Mouse (Mus musculus): Measurements from ENCODE around the gene Sval3. TPM values are rescaled to one million over a fixed set of nuclear protein-coding genes. Genes with fewer than 3 reads are reported as not detected.

Gene Sval3
- not detected in 2 replicates for polyA plus RNA-seq (2014; fragmentation: Nextera tagmentation; extraction: Ambion mirVana)

DNA sequence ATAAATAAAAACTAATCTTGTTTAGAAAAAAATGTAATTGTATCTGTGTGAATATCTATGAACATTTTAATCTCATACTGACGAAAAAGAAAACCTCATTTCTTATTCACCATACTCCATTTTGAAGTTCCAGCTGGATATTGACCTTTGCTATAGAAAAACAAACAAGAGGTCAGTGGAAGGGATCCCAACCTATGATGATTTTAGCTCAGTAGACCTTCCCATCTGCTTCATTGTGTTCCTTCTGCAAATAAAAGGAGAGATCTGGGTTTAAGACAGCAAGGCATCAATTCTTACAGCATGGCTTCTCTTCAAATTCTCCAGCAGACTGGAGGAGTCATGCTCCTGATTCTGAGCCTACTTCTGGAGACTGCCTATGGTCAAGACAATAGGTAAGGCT lies at the start of gene Sval3:
TSS of gene Sval3 (plus strand) at position 301 of the 400 bp plus-strand sequence.
- no peaks in the 10 kb centered on the region for H3K27me3 ChIP-seq (replicated peaks; ENCODE audit: control insufficient read depth, insufficient read depth, low read length)
- no peak within 1 kb of the TSS for H3K4me3 ChIP-seq (ENCODE audit: low read depth, low read length)
- H3K27ac ChIP-seq (ENCODE audit: low read depth, low read length): no peak within 1 kb of the TSS
- H3K9ac ChIP-seq (ENCODE audit: low read depth, low read length): no peak within 1 kb of the TSS
- ATAC-seq (replicated peaks; ENCODE audit: low FRiP score) (no peak), DNase-seq (ENCODE audit: low spot score) (no peak)
- no peak within 1 kb of the TSS for H3K4me2 ChIP-seq
- no peaks in the 10 kb centered on the region for H3K9me3 ChIP-seq (ENCODE audit: control insufficient read depth, low read length)
- no peaks in the 10 kb centered on the region for H3K4me1 ChIP-seq (replicated peaks; ENCODE audit: control insufficient read depth, insufficient read depth, low read length)
- WGBS: 67% methylated on average over 1 of the region's 1 CpGs
- H3K36me3 ChIP-seq (ENCODE audit: control insufficient read depth, insufficient read depth, low read length): no peaks in the 10 kb centered on the region

GRCm38 (mm10) chr6:41951330-41951729 lies 16.6 kb upstream of the Sval3 start, which contains the start of gene Sval1:
Gene Sval1 (plus strand): TSS chr6:41951630.
- no peak within 1 kb of the TSS for H3K9ac ChIP-seq (ENCODE audit: low read depth, low read length)
- no peaks in the 10 kb centered on the region for H3K4me1 ChIP-seq (replicated peaks; ENCODE audit: control insufficient read depth, insufficient read depth, low read length)
- H3K4me2 ChIP-seq: no peak within 1 kb of the TSS
- H3K27ac ChIP-seq (ENCODE audit: low read depth, low read length): no peak within 1 kb of the TSS
- no peak for ATAC-seq (replicated peaks; ENCODE audit: low FRiP score)
- no peaks in the 10 kb centered on the region for H3K36me3 ChIP-seq (ENCODE audit: control insufficient read depth, insufficient read depth, low read length)
- H3K9me3 ChIP-seq (ENCODE audit: control insufficient read depth, low read length): no peaks in the 10 kb centered on the region
- 82% methylated on average over 1 of the region's 1 CpGs for WGBS
- no peak within 1 kb of the TSS for H3K4me3 ChIP-seq (ENCODE audit: low read depth, low read length)
- H3K27me3 ChIP-seq (replicated peaks; ENCODE audit: control insufficient read depth, insufficient read depth, low read length): no peaks in the 10 kb centered on the region
- no peak for DNase-seq (ENCODE audit: low spot score)

Other genes with a start within 250 kb of the Sval3 start
- gene Olfr459, start 193.0 kb upstream of the Sval3 start, polyA plus RNA-seq (2014; fragmentation: Nextera tagmentation; extraction: Ambion mirVana): not detected in 2 replicates
- not detected in 2 replicates for gene Pip, start 120.6 kb upstream of the Sval3 start, polyA plus RNA-seq (2014; fragmentation: Nextera tagmentation; extraction: Ambion mirVana)
- gene Sval2, start 115.2 kb upstream of the Sval3 start, polyA plus RNA-seq (2014; fragmentation: Nextera tagmentation; extraction: Ambion mirVana): not detected in 2 replicates
- not detected in 2 replicates for gene Sval1, start 16.5 kb upstream of the Sval3 start, polyA plus RNA-seq (2014; fragmentation: Nextera tagmentation; extraction: Ambion mirVana)
- not detected in 2 replicates for gene Sva, start 70.3 kb downstream of the Sval3 start, polyA plus RNA-seq (2014; fragmentation: Nextera tagmentation; extraction: Ambion mirVana)
- not detected in 2 replicates for gene Tas2r139, start 172.8 kb downstream of the Sval3 start, polyA plus RNA-seq (2014; fragmentation: Nextera tagmentation; extraction: Ambion mirVana)
- not detected in 2 replicates for gene Tas2r144, start 247.2 kb downstream of the Sval3 start, polyA plus RNA-seq (2014; fragmentation: Nextera tagmentation; extraction: Ambion mirVana)

Data from liver, embryonic 11.5 days (tissue).